Mouse (Mus musculus) cerebellum, adult 9-11 months (tissue): ENCODE results near the gene Sugp2.

ENCODE experiments used
- DNase-seq: peaks from one replicate; pipeline ENCODE4 v3.0.0; 2022

The Sugp2 gene

GRCm38 (mm10) chr8:70222041-70222440, 12.0 kb upstream of the Sugp2 start:
- peak; percentile 20 for DNase-seq

DNA sequence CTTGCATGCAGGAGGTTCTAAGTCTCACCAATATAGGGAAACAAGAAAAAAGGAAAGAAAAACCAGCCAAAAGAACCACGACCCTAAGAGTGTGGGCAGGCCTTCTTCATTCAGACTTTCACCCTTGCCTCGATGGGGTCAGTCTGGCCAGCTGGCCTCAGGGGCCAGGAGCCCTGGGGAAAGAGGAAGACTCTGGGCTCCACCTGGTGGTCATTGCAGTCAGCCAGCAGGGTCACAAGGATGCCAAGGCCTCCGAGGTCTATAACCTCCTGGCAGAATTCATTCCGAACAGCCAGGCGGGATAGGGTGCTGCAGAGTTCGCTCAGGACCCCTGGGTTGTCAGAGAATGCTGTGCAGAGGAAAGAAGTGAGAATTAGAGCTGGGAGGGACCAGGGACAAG, 10.7 kb upstream of the Sugp2 start:
- DNase-seq, result peak; percentile 35

- peak; percentile 11 for DNase-seq
These were observed 6.0 kb upstream of the Sugp2 start for GRCm38 (mm10) chr8:70227997-70228396.

GRCm38 (mm10) chr8:70230837-70231236, 3.2 kb upstream of the Sugp2 start:
- no peak for DNase-seq

DNA sequence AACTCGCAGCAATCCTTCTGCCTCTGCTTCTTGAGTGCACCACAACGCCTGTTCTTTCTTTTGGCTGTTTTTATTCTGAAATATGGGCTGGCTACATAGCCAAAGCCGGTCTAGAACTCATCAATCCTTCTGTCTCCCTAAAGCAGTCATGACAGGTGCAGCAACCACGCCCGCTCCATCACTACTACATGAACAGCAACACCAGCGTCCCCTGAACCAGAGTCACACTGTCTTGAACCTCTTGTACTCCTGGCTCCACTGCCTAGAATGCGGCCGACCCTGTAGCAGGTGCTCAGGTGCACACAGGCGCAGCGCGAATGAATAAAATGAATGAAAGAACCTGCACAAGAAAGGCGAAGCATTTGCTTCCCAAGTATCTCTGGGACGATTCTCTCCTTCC, 420 bp upstream of the Sugp2 start:
- DNase-seq, result no peak

- no peak for DNase-seq
These were observed 729 bp downstream of the Sugp2 start for GRCm38 (mm10) chr8:70234781-70235128.

DNA sequence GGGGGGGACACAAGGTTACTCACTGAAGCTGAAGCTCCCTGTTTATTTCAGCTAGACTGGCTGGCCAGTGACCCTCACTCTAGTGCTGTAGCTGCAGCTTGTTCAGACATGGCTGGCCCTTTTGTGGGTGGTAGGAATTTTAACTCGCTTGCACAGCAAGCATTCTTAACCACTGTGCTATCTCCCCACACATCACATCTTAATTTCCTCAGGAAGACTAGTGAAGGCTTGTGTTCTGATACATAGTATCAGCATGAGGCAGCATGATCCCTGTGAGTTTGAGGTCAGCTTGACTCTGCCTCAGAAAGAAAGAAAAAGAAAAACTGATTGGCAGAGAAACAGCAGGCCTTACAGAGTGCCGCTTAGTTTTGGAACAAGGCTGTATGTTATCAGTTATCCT, 3.8 kb downstream of the Sugp2 start:
- no peak for DNase-seq

GRCm38 (mm10) chr8:70240642-70241041, 6.6 kb downstream of the Sugp2 start:
- DNase-seq, result no peak

GRCm38 (mm10) chr8:70246622-70247021, 12.6 kb downstream of the Sugp2 start:
- no peak for DNase-seq

- no peak for DNase-seq
These were observed 13.8 kb downstream of the Sugp2 start for GRCm38 (mm10) chr8:70247841-70248240.

GRCm38 (mm10) chr8:70254628-70255027, 20.6 kb downstream of the Sugp2 start:
- DNase-seq, result no peak

- DNase-seq, result peak; percentile 75
These were observed 23.4 kb downstream of the Sugp2 start for GRCm38 (mm10) chr8:70257456-70257855.

DNA sequence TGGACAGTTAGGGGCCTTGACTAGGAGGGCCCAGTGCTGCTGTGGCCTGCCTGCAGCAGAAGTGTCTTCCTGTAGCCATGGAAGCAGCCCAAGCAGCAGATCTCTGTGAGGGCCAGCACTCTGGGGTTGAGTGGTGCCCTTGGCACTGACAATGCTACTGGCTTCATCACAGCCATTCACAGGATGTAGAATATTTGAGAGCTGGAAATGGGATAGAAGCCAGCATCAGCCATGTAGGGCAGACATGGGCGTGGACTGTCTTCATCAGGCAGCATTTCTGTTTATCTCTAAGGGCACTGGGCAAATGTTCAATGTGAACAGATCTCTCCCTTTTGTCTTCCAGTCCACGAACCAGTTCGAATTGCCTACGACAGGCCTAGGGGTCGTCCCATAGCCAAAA, 24.6 kb downstream of the Sugp2 start:
- DNase-seq, result no peak

DNA sequence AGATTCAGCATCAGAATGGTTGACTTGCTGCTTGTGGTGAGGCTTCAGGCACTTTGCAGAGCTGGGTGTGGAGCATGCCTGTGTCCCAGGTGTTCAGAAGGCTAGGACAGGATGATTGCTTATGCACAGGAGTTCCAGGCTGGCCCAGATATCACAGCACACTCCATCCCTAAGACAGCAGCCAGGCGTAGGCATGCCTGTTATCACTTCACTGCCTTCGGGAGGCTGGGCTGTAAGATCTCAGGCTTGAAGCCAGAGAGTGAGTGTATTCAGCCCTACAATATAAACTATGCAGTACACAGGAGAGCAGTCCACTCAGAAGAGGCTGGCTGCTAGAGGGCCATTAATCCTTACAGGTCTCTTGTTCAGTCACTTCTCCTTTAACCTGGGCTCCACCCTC, 25.0 kb downstream of the Sugp2 start:
- no peak for DNase-seq

DNA sequence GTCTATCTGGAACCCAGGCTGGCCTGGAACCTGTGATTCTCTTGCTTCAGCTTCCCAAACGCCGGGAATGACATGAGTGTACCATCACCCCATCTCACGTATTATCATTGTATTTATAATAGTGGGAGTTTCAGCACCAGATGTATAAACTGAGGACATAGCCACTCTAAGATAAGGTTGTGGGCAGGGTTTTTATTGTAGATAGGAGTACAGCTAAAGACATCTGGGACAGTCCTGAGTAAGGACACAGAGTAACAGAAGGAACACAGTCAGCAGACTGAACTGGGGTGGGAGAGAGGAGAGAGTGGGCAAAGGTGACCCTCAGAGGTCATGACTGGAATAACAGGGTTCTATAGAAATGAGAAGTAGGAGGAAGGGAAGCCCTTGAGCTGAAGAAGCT, 33.6 kb downstream of the Sugp2 start:
- DNase-seq, result no peak

GRCm38 (mm10) chr8:70268311-70268710, 34.3 kb downstream of the Sugp2 start:
- DNase-seq, result peak; percentile 30

GRCm38 (mm10) chr8:70268799-70269565, 35.0 kb downstream of the Sugp2 start:
- DNase-seq, result no peak

DNA sequence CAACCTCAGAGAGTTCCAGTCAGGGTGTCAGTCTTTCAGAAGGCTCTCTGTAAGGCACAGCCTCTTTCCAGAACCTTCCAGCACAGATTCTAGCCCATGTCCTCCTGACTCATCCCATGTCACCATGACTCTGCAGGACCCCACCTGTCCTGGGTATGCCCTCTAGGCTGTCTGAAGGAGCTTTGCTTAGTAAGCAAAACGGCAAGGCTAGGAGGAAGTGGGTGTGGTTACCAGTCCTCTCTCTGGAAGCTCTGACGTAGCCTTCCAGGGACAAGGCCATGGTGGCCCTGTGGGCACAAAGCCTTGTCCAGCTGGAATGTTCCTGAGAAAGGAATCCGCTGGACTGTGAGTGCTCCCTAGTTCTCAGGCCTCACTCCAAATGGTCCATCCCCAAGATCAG, 38.9 kb downstream of the Sugp2 start:
- no peak for DNase-seq

- DNase-seq, result no peak
These were observed 40.3 kb downstream of the Sugp2 start for GRCm38 (mm10) chr8:70274350-70274749.

- no peak for DNase-seq
These were observed 42.5 kb downstream of the Sugp2 start for GRCm38 (mm10) chr8:70276476-70276875.

DNA sequence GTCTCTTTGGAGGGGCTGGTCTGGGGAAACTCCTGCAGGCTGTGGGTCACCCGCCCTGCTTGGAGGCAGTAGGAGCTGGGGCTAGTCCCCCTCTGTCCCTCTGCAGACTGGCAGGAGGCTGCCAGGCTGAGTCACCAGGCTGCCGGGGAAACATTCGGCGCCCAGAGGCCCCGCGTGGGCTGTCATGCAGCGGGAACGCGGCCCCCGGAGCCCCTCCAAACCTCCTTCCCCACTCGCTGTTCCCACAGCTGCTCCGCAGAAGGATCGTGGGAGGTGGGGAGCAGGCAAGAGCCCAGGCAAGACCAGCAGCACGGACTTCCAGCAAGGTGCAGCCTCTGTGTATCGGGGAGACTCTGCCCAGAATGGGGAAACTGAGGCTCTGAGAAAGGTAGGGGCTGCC, 44.1 kb downstream of the Sugp2 start:
- no peak for DNase-seq

- DNase-seq, result peak; percentile 44
These were observed 45.2 kb downstream of the Sugp2 start for GRCm38 (mm10) chr8:70279266-70279665.

DNA sequence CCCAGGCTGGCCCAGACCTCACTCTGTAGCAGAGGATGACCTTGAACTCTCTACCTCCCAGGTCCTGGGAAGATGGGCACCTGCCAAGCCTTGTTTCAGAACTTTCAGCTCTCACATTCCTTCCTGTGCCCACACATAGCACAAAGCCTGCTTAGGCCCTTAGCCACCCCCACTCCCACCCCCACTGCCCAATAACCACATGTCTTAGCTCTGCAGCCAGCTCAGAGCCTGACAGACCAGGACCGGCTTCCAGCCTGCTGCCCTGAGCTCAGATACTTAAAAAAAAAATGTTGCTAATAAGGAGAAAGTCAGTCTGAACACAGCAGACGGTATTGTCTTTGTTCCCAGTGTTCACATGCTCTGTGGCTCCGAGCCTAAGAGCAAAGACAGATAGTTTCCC, 47.0 kb downstream of the Sugp2 start:
- no peak for DNase-seq

- DNase-seq, result peak; percentile 66
These were observed 48.6 kb downstream of the Sugp2 start, which contains the start of gene Homer3 for GRCm38 (mm10) chr8:70282603-70283135. TSS of gene Homer3 (plus strand) at chr8:70282827.
